Mouse (Mus musculus): ENCODE measurements around the gene Skap2. TPM values are rescaled to one million over a fixed set of nuclear protein-coding genes. Genes with fewer than 3 reads are reported as not detected.

Gene Skap2
- polyA plus RNA-seq, 1 experiment, result 8.9 TPM

GRCm38 (mm10) chr6:51898318-51898994, 113.9 kb downstream of the Skap2 start:
- no peak overlapping the region for H3K27ac ChIP-seq (ENCODE audit: control insufficient read depth, insufficient read depth, low read length)

GRCm38 (mm10) chr6:51895753-51896152, 116.6 kb downstream of the Skap2 start:
- H3K36me3 ChIP-seq (ENCODE audit: control insufficient read depth, insufficient read depth, low read length), result no peaks in the 10 kb centered on the region
- no peaks in the 10 kb centered on the region for H3K27me3 ChIP-seq (ENCODE audit: control insufficient read depth, insufficient read depth, low read length)
- H3K4me3 ChIP-seq (ENCODE audit: control insufficient read depth, insufficient read depth, low read length), result no peak overlapping the region
- TF ChIP-seq POLR2A (IDR thresholded peaks at IDR 0.05; ENCODE audit: control insufficient read depth, extremely low read depth, insufficient read depth, low read length, poor library complexity), result no peak
- no peak for TF ChIP-seq CTCF (IDR thresholded peaks at IDR 0.05; ENCODE audit: borderline replicate concordance, control insufficient read depth, extremely low read depth, insufficient read depth, low read length, poor library complexity)
- 98% methylated on average over 3 of the region's 3 CpGs for WGBS
- no peak for DNase-seq
- H3K4me1 ChIP-seq (replicated peaks; ENCODE audit: control insufficient read depth, insufficient read depth, low read length), result no peaks in the 10 kb centered on the region
- no peak overlapping the region for H3K27ac ChIP-seq (ENCODE audit: control insufficient read depth, insufficient read depth, low read length)

More at GRCm38 (mm10) chr6:51898318-51898994, 113.9 kb downstream of the Skap2 start:
- H3K4me3 ChIP-seq (ENCODE audit: control insufficient read depth, insufficient read depth, low read length), result no peak overlapping the region
- H3K27me3 ChIP-seq (ENCODE audit: control insufficient read depth, insufficient read depth, low read length), result no peaks in the 10 kb centered on the region
- no peaks in the 10 kb centered on the region for H3K36me3 ChIP-seq (ENCODE audit: control insufficient read depth, insufficient read depth, low read length)
- DNase-seq, result no peak
- WGBS, result 93% methylated on average over 8 of the region's 8 CpGs
- H3K4me1 ChIP-seq (replicated peaks; ENCODE audit: control insufficient read depth, insufficient read depth, low read length), result no peaks in the 10 kb centered on the region
- no peak for TF ChIP-seq POLR2A (IDR thresholded peaks at IDR 0.05; ENCODE audit: control insufficient read depth, extremely low read depth, insufficient read depth, low read length, poor library complexity)
- no peak for TF ChIP-seq CTCF (IDR thresholded peaks at IDR 0.05; ENCODE audit: borderline replicate concordance, control insufficient read depth, extremely low read depth, insufficient read depth, low read length, poor library complexity)

GRCm38 (mm10) chr6:51894717-51895116, 117.6 kb downstream of the Skap2 start:
- Histone ChIP-seq H3K4me1 (replicated peaks; ENCODE audit: control insufficient read depth, insufficient read depth, low read length) (no peaks in the 10 kb centered on the region), H3K4me3 (ENCODE audit: control insufficient read depth, insufficient read depth, low read length) (no peak overlapping the region), H3K27ac (ENCODE audit: control insufficient read depth, insufficient read depth, low read length) (no peak overlapping the region), H3K36me3 (ENCODE audit: control insufficient read depth, insufficient read depth, low read length) (no peaks in the 10 kb centered on the region), H3K27me3 (ENCODE audit: control insufficient read depth, insufficient read depth, low read length) (no peaks in the 10 kb centered on the region)
- 86% methylated on average over 3 of the region's 3 CpGs for WGBS
- no peak for DNase-seq
- TF ChIP-seq POLR2A (IDR thresholded peaks at IDR 0.05; ENCODE audit: control insufficient read depth, extremely low read depth, insufficient read depth, low read length, poor library complexity), result no peak
- TF ChIP-seq CTCF (IDR thresholded peaks at IDR 0.05; ENCODE audit: borderline replicate concordance, control insufficient read depth, extremely low read depth, insufficient read depth, low read length, poor library complexity), result no peak

GRCm38 (mm10) chr6:51890356-51890755, 122.0 kb downstream of the Skap2 start:
- no peak for DNase-seq
- TF ChIP-seq CTCF (IDR thresholded peaks at IDR 0.05; ENCODE audit: borderline replicate concordance, control insufficient read depth, extremely low read depth, insufficient read depth, low read length, poor library complexity) (no peak), POLR2A (IDR thresholded peaks at IDR 0.05; ENCODE audit: control insufficient read depth, extremely low read depth, insufficient read depth, low read length, poor library complexity) (no peak)
- Histone ChIP-seq H3K4me1 (replicated peaks; ENCODE audit: control insufficient read depth, insufficient read depth, low read length) (no peaks in the 10 kb centered on the region), H3K36me3 (ENCODE audit: control insufficient read depth, insufficient read depth, low read length) (no peaks in the 10 kb centered on the region), H3K4me3 (ENCODE audit: control insufficient read depth, insufficient read depth, low read length) (no peak overlapping the region), H3K27me3 (ENCODE audit: control insufficient read depth, insufficient read depth, low read length) (no peaks in the 10 kb centered on the region), H3K27ac (ENCODE audit: control insufficient read depth, insufficient read depth, low read length) (no peak overlapping the region)
- WGBS, result 95% methylated on average over 5 of the region's 5 CpGs

- no peaks in the 10 kb centered on the region for H3K27me3 ChIP-seq (ENCODE audit: control insufficient read depth, insufficient read depth, low read length)
- no peak overlapping the region for H3K4me3 ChIP-seq (ENCODE audit: control insufficient read depth, insufficient read depth, low read length)
- 98% methylated on average over 4 of the region's 4 CpGs for WGBS
- no peaks in the 10 kb centered on the region for H3K4me1 ChIP-seq (replicated peaks; ENCODE audit: control insufficient read depth, insufficient read depth, low read length)
- no peak for DNase-seq
- no peaks in the 10 kb centered on the region for H3K36me3 ChIP-seq (ENCODE audit: control insufficient read depth, insufficient read depth, low read length)
- H3K27ac ChIP-seq (ENCODE audit: control insufficient read depth, insufficient read depth, low read length), result no peak overlapping the region
- TF ChIP-seq CTCF (IDR thresholded peaks at IDR 0.05; ENCODE audit: borderline replicate concordance, control insufficient read depth, extremely low read depth, insufficient read depth, low read length, poor library complexity) (no peak), POLR2A (IDR thresholded peaks at IDR 0.05; ENCODE audit: control insufficient read depth, extremely low read depth, insufficient read depth, low read length, poor library complexity) (no peak)
These were observed 122.5 kb downstream of the Skap2 start for GRCm38 (mm10) chr6:51889824-51890223.

- H3K27ac ChIP-seq (ENCODE audit: control insufficient read depth, insufficient read depth, low read length), result no peak overlapping the region
- no peaks in the 10 kb centered on the region for H3K4me1 ChIP-seq (replicated peaks; ENCODE audit: control insufficient read depth, insufficient read depth, low read length)
- WGBS, result 65% methylated on average over 3 of the region's 3 CpGs
- no peaks in the 10 kb centered on the region for H3K36me3 ChIP-seq (ENCODE audit: control insufficient read depth, insufficient read depth, low read length)
- TF ChIP-seq CTCF (IDR thresholded peaks at IDR 0.05; ENCODE audit: borderline replicate concordance, control insufficient read depth, extremely low read depth, insufficient read depth, low read length, poor library complexity) (no peak), POLR2A (IDR thresholded peaks at IDR 0.05; ENCODE audit: control insufficient read depth, extremely low read depth, insufficient read depth, low read length, poor library complexity) (no peak)
- no peak for DNase-seq
- H3K27me3 ChIP-seq (ENCODE audit: control insufficient read depth, insufficient read depth, low read length), result no peaks in the 10 kb centered on the region
- no peak overlapping the region for H3K4me3 ChIP-seq (ENCODE audit: control insufficient read depth, insufficient read depth, low read length)
These were observed 125.4 kb downstream of the Skap2 start for GRCm38 (mm10) chr6:51886902-51887431.

Data from thymus, adult 2 months (tissue).